Mouse (Mus musculus) left cerebral cortex, postnatal 4 days (tissue): ENCODE measurements around the gene Car5a. TPM values are rescaled to one million over a fixed set of nuclear protein-coding genes. Genes with fewer than 3 reads are reported as not detected.
A peak's percentile ranks its signal among the peaks of the same experiment; 100 is the strongest.

Experiments used
- DNase-seq: peaks from one replicate; pipeline ENCODE4 v3.0.0-alpha.2; 2022
- intact Hi-C: fragments of 180-260 bp; cut with DNase I; formaldehyde crosslinking; loops from one replicate; pipeline ENCODE4 v1.15.1; 2025
- total RNA-seq, 2 experiments: library from RNA; stranded (reverse); gene quantifications; 2 replicates each; pipeline ENCODE4 v1.2.3; 2021

Gene Car5a
- total RNA-seq, 2 experiments from 2014 or later, result 0.48 TPM; not detected in 1

- intact Hi-C loops, result loop anchor here (2.0 kb wide), 1 partner anchor 58 kb away; no protein-coding TSS in a partner anchor
- DNase-seq, result no peak
Measured at GRCm38 (mm10) chr8:121908378-121909147, 36.1 kb downstream of the Car5a start.

DNA sequence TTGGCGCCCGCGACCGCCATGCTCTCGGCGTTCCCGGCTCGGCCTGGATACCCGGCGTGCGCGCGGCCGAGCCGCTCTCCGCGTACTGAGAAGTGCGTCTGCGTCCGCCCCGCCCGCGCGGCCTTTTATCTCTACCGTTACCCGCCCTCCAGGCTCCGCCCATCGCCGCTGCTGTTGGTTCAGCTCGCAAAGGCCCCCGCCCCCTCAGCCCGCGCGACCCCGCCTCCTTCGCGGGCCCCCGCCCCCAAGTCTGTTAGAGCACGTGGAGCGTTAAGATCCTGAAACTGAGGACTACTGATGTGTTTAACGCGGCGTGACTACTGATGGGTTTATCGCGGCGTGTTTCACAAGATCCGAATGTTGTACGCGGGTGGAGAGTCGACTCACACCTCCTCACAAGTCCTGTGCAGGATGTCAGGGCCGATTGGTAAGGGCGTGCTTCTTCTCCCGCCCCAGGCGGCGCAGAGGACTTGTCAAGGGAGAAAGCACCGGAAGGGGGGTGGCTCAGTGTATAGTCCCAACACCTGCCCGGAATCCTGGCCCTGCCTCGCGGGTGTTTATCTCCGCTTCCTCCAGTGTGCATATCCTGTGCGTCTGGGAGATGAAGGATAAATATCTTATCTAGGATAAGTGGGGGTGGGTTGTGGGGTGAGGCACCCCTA is 37.0 kb downstream of the Car5a start, which contains the start of gene Slc7a5:
Gene Slc7a5, minus strand, starts transcription at position 108 of the 662 bp plus-strand sequence.
- intact Hi-C loops, result loop anchor here (2.0 kb wide), 1 partner anchor 57 kb away; no protein-coding TSS in a partner anchor
- DNase-seq, result peak; percentile 99

DNA sequence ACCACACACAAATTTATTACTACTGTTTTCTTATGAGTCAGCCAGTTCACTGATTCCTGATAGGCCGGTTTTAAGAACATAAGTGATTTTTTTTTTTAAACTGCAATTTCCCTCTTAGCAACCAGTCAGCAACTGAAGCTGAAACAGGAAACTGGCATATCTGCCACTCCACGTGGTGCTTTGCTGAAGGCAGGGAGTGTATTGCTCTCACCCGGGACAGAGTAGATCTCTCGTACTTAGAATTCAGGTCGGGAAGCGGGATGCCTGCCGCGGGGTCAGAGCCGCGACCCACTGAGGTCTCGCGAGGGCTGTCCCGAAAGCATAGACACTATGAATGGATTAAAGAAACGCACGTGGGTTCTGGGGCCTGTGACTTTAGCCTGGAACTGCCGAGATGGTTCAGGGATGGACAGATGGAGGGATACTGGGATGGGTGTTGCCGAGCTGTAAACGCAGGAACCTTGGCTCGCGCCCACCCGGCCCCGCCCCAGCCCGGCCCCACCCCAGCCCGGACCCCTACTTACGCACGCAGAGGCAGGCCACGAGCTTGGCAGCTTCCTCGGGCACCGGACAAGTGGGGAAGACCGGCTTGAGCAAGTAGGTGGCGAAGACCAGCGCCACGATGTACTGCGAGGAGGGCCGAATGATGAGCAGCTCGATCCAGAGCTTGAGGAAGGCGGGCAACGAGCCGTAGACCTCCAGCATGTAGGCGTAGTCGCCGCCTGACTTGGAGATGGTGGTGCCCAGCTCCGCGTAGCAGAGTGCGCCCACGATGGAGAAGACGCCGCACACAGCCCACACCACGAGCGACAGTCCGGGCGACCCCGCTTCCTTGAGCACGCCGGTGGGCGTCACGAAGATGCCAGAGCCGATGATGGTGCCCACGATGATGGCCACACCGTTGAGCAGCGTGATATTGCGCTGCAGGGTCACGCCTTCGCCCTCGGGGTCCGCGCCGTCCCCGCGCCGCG is 37.9 kb downstream of the Car5a start:
- DNase-seq, result peak; percentile 48
- intact Hi-C loops, result no loop called here

- DNase-seq, result peak; percentile 59
- intact Hi-C loops, result no loop called here
Measured at GRCm38 (mm10) chr8:121905864-121906263, 38.8 kb downstream of the Car5a start.

GRCm38 (mm10) chr8:121905420-121905819 is 39.3 kb downstream of the Car5a start:
- no peak for DNase-seq
- intact Hi-C loops, result no loop called here

- no peak for DNase-seq
- intact Hi-C loops, result no loop called here
Measured at GRCm38 (mm10) chr8:121904999-121905398, 39.7 kb downstream of the Car5a start.

- DNase-seq, result no peak
- intact Hi-C loops, result no loop called here
Measured at GRCm38 (mm10) chr8:121903977-121904376, 40.7 kb downstream of the Car5a start.

DNA sequence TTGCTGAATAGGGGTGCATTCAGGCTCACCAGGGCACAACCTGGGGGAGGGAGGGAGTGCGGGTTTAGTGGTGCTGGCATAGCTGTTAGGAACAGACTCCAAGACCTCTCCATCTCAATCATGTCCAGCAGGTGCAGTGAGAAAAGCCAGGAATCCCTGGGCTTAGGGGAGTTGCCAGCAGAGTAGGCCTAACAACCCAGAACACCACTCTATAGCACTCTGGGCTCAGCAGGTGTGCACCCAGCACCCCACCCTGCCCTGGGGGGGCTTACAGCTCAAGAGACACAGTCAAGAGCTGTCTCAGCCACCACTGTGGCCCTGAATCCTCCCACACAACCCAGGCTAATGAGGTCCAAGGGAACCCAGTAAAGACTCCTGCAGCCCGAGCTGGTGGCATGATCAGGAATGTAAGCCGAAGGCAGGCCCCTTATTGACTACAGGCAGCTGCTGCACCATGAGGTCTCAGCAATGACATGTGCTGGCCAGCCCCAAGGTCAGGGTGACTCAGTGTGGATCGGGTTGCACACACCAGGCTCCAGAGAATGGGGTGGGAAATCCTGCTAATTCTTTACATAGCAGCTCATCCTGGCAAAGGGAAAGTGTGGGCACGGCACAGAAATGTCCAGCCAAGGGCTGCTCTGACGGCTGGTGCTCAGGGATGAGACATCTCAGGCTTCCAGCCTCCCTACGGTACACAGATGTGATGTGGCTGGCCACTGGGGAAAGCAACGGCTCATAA is 43.0 kb downstream of the Car5a start:
- DNase-seq, result no peak
- intact Hi-C loops, result no loop called here

GRCm38 (mm10) chr8:121899180-121900044 is 45.3 kb downstream of the Car5a start:
- intact Hi-C loops, result no loop called here
- DNase-seq, result no peak

- intact Hi-C loops, result no loop called here
- DNase-seq, result peak; percentile 77
Measured at GRCm38 (mm10) chr8:121898401-121898931, 46.2 kb downstream of the Car5a start.

GRCm38 (mm10) chr8:121897871-121898381 is 46.8 kb downstream of the Car5a start:
- DNase-seq, result no peak
- intact Hi-C loops, result no loop called here

DNA sequence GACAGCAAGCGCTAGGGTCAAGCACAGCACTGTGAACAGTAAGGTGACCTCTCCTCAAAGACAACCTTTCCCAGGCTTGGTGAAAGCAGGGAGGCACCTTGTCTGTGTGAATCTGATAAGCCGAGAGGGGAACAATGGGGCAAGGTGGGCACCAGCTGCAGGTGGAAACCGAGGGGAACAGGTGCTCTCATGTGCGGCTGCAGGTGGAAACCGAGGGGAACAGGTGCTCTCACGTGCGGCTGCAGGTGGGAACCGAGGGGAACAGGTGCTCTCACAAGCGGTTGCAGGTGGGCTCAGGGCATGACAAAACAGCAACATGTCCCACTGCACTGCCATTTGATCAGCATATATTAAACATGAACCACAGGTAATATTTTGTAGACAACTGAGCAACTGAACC is 47.5 kb downstream of the Car5a start:
- DNase-seq, result no peak
- intact Hi-C loops, result no loop called here

GRCm38 (mm10) chr8:121896476-121897145 is 48.1 kb downstream of the Car5a start:
- DNase-seq, result no peak
- intact Hi-C loops, result no loop called here

- intact Hi-C loops, result no loop called here
- no peak for DNase-seq
Measured at GRCm38 (mm10) chr8:121895910-121896309, 48.8 kb downstream of the Car5a start.

GRCm38 (mm10) chr8:121892875-121893274 is 51.8 kb downstream of the Car5a start:
- intact Hi-C loops, result no loop called here
- DNase-seq, result no peak

DNA sequence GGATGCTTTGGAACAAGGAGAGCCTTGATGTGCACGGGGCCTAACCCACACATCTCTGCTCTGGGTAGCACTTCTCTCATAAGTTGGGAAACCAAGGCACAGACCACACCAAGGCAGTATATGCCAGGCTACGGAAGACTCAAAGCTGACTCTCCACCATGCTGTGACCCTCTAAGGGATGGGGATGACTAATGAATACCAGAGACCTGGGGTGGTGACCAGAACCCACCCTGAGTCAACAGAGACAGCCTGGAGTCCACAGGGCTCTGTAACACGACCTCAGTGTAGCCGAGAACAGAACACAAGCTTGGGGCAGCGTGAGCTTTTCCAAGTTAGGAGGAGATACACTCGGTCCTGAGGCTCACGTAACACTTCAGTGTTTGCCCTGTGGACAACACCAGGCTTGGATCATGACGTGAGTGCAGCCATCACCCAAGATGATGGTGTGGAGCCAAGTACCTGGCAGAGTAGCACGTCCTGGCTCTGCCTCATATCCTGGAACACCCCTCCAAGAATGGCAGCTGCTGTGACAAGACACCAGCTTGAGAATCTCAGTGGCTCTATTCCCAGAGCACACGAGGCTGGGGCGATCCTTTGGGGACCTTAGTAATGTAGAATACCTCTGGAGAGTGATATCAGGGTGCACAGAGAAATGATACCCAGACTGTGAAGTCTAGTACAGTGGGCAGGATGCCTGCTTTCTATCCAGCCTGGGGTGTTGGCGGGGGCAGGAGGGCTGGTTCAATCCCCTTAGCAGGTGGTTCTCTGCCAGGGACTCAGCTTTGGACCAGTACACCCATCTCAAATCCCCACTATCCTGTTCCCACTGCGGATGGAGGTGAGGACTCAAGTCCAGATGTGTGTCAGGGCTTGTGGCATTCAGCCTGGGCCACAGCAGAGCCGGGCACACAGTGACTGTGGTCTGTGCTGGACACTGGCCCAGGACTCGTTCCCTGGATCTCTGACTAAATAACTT is 54.6 kb downstream of the Car5a start:
- intact Hi-C loops, result no loop called here
- DNase-seq, result peak; percentile 58

- intact Hi-C loops, result no loop called here
- no peak for DNase-seq
Measured at GRCm38 (mm10) chr8:121889317-121889716, 55.4 kb downstream of the Car5a start.
